Mouse (Mus musculus): Measurements from ENCODE around the gene Eml4. TPM values are rescaled to one million over a fixed set of nuclear protein-coding genes. Genes with fewer than 3 reads are reported as not detected.

The Eml4 gene
- polyA plus RNA-seq, 1 experiment from 2014 or later = 24.9 TPM

DNA sequence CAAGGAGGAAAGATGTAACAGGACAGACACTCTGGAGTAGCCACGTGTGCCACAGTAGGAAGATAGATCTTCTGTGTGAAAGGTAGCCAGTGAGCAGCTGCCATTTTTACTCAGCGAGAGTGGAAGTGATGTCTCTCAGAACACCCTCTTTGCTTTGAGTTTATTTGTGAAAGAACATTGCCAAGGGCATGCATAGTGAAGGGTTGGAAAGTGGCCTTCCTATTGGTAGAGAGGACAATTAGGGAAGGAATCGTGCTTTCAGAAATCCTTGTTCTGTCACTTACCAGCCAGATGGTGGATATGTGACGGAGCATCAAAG, 27.7 kb downstream of the Eml4 start:
- no peak for TF ChIP-seq CTCF (IDR thresholded peaks at IDR 0.05)
- ChIA-PET CTCF (interaction anchor here (0.9 to 1.4 kb wide), 2 partner anchors 22 to 102 kb away, joined by 3 to 4 read pairs; no protein-coding TSS in a partner anchor), POLR2A (no interaction called here)
- no peak for DNase-seq (ENCODE audit: low read depth, low spot score)
- in situ Hi-C loops (cut with MboI; ENCODE audit: low pct_unique_long_range_greater_than_20kb) = loop anchor here (5.0 kb wide), 1 partner anchor 106 kb away; no protein-coding TSS in a partner anchor
- no peaks in the 10 kb centered on the region for H3K27me3 ChIP-seq
- ATAC-seq = peak; percentile 37

DNA sequence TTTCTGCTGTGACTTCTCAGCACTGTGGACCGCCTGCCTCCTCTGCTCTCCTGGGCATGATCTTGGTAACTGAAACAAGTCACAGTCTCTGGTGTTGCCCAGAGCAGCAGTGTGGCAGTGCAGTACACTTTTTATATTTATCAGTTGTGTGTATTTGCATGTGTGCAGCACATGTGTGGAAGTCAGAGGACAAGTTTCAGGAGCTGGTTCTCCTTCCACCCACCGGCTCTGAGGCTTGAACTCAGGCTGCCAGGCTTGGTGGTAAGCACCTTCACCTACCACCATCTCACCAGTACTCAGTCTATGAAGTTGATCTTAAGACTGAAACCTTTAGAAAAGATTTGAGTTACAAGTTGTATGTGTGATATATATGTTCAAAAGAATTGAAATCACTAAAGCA, 28.6 kb downstream of the Eml4 start:
- ATAC-seq (no peak), DNase-seq (ENCODE audit: low read depth, low spot score) (no peak)
- H3K27me3 ChIP-seq = no peaks in the 10 kb centered on the region
- CTCF ChIA-PET = interaction anchor here (1.9 kb wide), 1 partner anchor 14 kb away, joined by 6 read pairs; no protein-coding TSS in a partner anchor
- POLR2A ChIA-PET = interaction anchor here (0.5 kb wide), 1 partner anchor 91 kb away, joined by 3 read pairs; no protein-coding TSS in a partner anchor
- no peak for TF ChIP-seq CTCF (IDR thresholded peaks at IDR 0.05)
- in situ Hi-C loops (cut with MboI; ENCODE audit: low pct_unique_long_range_greater_than_20kb) = loop anchor here (5.0 kb wide), 1 partner anchor 107 kb away; no protein-coding TSS in a partner anchor

DNA sequence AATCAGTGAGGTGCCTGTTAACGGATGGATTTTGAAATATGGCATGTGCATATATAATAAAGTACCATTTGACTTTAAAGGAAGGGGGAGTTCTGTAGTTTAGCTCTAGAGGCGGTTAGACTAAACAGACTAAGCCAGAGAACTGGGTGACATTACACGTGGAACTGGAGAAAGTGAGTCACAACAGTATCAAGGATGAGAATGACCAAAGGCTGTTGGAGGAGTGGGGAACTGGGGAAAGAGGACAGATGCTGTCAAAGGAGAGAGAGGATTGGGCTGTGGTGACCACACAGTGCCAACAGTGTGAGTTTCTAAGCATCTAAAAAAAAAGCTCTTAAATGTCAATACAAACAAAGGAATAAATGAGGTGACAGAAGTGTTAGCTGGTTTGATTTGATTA, 29.1 kb downstream of the Eml4 start:
- no peaks in the 10 kb centered on the region for H3K27me3 ChIP-seq
- POLR2A ChIA-PET = no interaction called here
- DNase-seq (ENCODE audit: low read depth, low spot score) (no peak), ATAC-seq (no peak)
- in situ Hi-C loops (cut with MboI; ENCODE audit: low pct_unique_long_range_greater_than_20kb) = loop anchor here (5.0 kb wide), 1 partner anchor 107 kb away; no protein-coding TSS in a partner anchor
- CTCF ChIA-PET = interaction anchor here (1.9 kb wide), 1 partner anchor 14 kb away, joined by 6 read pairs; no protein-coding TSS in a partner anchor
- no peak for TF ChIP-seq CTCF (IDR thresholded peaks at IDR 0.05)

DNA sequence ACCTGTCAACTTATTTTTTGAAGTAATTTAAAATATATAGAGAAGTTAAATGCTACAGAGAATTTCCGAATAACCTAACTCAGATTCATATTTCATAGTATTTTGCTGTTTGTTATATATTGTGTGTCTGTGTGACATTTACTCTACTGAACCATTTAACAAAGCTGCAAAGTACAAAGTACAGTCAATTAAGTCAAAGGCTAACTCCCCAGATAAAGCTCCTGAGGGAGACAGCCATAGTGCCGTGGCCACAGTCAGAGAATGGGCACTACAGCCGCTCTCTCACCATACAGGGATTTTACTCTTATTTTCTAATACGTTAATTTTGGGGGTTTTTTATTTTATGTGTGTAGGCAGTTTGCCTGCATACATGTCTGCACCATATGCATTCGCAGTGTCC, 32.0 kb downstream of the Eml4 start:
- no peak for TF ChIP-seq CTCF (IDR thresholded peaks at IDR 0.05)
- ChIA-PET POLR2A (interaction anchor here (0.6 kb wide), 1 partner anchor 12 kb away, joined by 3 read pairs; no protein-coding TSS in a partner anchor), CTCF (no interaction called here)
- in situ Hi-C loops (cut with MboI; ENCODE audit: low pct_unique_long_range_greater_than_20kb) = no loop called here
- ATAC-seq = no peak
- DNase-seq (ENCODE audit: low read depth, low spot score) = no peak
- H3K27me3 ChIP-seq = no peaks in the 10 kb centered on the region

DNA sequence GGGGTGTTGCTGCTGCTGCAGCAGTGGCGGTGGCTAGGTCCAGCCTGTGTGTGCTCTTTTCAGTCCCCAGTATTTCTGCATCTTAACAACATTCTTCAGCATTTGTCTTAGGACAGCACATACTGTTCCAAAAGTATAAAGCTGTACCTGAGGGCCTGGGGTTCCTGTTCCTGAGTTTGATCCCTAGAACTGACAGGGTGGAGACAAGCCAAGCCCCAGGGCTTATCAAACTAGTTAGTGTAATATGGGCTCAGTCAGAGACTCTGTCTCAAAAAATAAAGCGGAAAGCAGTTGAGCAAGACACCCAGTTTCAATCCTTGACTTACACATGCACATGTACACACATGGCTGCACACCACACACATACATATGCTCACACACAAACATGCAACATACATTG, 34.2 kb downstream of the Eml4 start:
- ChIA-PET POLR2A (no interaction called here), CTCF (no interaction called here)
- DNase-seq (ENCODE audit: low read depth, low spot score) (no peak), ATAC-seq (no peak)
- no peaks in the 10 kb centered on the region for H3K27me3 ChIP-seq
- no peak for TF ChIP-seq CTCF (IDR thresholded peaks at IDR 0.05)
- in situ Hi-C loops (cut with MboI; ENCODE audit: low pct_unique_long_range_greater_than_20kb) = no loop called here

DNA sequence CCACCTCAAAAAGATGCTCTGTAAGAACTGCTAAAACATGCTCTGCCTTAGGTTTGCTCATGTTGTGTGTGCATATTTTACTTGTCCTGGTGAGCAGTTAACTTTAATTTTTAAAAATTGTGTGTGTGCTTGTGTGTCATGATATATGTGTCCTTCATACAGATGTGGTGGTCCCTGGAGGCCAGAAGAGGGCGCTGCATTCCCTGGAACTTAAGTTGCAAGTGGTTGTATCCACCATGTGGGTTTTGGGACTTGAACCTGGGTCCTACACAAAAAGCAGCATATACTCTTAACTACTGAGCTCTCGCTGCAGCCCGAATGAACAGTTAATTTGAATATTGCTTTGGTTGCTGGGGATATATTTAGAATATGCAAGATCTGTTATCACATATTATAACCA, 36.4 kb downstream of the Eml4 start:
- no peaks in the 10 kb centered on the region for H3K27me3 ChIP-seq
- CTCF ChIA-PET = no interaction called here
- ATAC-seq (no peak), DNase-seq (ENCODE audit: low read depth, low spot score) (no peak)
- POLR2A ChIA-PET = no interaction called here
- in situ Hi-C loops (cut with MboI; ENCODE audit: low pct_unique_long_range_greater_than_20kb) = no loop called here
- peak; percentile 32 for TF ChIP-seq CTCF (IDR thresholded peaks at IDR 0.05)

DNA sequence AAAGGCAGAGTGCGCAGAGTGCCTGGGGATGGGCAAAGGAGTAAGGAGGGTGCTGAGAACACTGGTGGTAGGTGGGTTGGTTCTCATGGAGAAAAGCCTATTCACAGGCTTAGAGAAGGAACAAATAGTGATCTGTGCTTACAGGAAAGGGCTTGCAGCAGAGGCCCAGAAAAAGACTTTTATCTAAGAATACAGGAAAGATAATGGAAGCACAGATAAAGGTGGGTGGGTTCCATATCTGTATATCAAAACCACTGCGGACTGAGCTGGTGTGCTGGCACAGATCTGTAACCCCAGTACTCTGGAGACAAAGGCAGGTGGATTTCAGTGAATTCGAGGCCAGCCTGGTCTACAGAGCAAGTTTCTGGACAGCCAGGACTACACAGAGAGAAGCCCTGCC, 43.3 kb downstream of the Eml4 start:
- in situ Hi-C loops (cut with MboI; ENCODE audit: low pct_unique_long_range_greater_than_20kb) = no loop called here
- DNase-seq (ENCODE audit: low read depth, low spot score) (no peak), ATAC-seq (no peak)
- ChIA-PET CTCF (interaction anchor here (1.1 to 1.2 kb wide), 2 partner anchors 14 to 15 kb away, joined by 4 to 6 read pairs; no protein-coding TSS in a partner anchor), POLR2A (no interaction called here)
- TF ChIP-seq CTCF (IDR thresholded peaks at IDR 0.05) = no peak
- H3K27me3 ChIP-seq = no peaks in the 10 kb centered on the region

DNA sequence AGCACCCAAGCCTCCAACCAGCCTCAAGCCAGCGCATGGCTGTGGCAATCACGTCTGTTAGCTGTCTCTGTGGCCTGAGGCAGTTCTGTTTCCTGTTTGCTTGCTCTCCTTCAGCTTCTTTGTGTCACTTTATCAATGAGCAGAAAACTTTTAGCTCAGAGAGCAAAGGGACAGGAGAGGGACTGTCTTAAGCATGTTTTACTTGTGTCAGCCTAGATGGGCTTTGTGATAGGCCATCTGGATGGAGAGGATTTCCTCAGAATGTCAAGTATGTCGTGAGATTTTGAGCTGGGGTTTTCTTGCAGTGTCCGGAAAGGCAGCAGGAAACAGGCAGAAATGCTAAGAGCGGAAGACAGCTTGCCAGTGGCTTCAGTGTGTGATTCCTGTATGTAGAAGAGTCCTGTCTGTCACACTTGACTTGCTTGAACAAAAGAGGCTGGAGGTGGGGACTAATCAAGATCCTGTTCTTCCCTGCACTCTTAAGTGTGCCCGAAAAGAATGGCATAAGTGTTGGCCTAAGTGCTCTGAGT, 46.9 kb downstream of the Eml4 start:
- ChIA-PET POLR2A (no interaction called here), CTCF (interaction anchor here (1.2 kb wide), 1 partner anchor 11 kb away, joined by 3 read pairs; no protein-coding TSS in a partner anchor)
- no peaks in the 10 kb centered on the region for H3K27me3 ChIP-seq
- DNase-seq (ENCODE audit: low read depth, low spot score) = no peak
- no peak for TF ChIP-seq CTCF (IDR thresholded peaks at IDR 0.05)
- in situ Hi-C loops (cut with MboI; ENCODE audit: low pct_unique_long_range_greater_than_20kb) = no loop called here
- no peak for ATAC-seq

DNA sequence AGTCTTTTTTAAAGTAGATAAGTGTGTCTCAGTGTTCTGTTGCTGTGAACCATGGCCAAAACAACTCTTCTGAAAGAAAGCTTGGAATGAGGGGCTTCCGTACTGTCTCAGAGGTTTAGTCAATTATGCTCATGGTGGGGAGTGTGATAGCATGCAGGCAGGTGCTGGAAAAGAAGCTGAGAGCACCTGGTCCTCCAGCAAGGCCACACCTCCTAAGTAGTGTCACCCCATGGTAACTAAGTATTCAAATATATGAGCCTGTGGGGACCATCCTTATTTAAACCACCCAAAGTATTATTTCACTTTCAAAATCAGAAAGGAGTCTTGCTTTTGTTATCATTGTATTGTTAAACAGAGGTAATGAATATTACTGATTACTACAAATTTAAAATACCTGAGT, 48.0 kb downstream of the Eml4 start:
- DNase-seq (ENCODE audit: low read depth, low spot score) (no peak), ATAC-seq (no peak)
- no peak for TF ChIP-seq CTCF (IDR thresholded peaks at IDR 0.05)
- ChIA-PET POLR2A (interaction anchor here (0.5 kb wide), 1 partner anchor 584 kb away, joined by 3 read pairs; no protein-coding TSS in a partner anchor), CTCF (no interaction called here)
- in situ Hi-C loops (cut with MboI; ENCODE audit: low pct_unique_long_range_greater_than_20kb) = no loop called here
- H3K27me3 ChIP-seq = no peaks in the 10 kb centered on the region

DNA sequence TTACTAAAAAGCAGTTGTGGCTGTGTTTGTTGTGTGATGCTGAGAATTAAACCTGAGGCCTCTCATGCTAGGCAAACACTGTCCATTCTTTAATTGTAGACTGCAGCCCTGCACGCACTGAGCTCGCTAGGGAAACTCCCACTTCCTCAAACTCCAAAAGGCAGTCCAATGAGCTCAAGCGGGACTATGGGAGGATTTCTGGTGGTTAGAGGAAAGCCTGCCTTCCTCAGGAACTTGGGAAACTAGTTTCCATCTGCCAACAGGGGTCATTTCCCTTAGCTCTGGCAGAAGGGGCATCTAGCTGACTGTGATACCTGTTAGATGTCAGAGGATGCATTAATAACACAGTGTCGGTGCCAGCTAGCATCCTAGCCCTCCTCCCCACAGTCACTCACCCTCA, 79.9 kb downstream of the Eml4 start:
- no peak for ATAC-seq
- H3K27me3 ChIP-seq = no peaks in the 10 kb centered on the region
- in situ Hi-C loops (cut with MboI; ENCODE audit: low pct_unique_long_range_greater_than_20kb) = no loop called here
- POLR2A ChIA-PET = no interaction called here
- CTCF ChIA-PET = interaction anchor here (0.9 to 1.3 kb wide), 2 partner anchors 13 to 53 kb away, joined by 3 to 4 read pairs; no protein-coding TSS in a partner anchor
- no peak for TF ChIP-seq CTCF (IDR thresholded peaks at IDR 0.05)
- DNase-seq (ENCODE audit: low read depth, low spot score) = no peak

DNA sequence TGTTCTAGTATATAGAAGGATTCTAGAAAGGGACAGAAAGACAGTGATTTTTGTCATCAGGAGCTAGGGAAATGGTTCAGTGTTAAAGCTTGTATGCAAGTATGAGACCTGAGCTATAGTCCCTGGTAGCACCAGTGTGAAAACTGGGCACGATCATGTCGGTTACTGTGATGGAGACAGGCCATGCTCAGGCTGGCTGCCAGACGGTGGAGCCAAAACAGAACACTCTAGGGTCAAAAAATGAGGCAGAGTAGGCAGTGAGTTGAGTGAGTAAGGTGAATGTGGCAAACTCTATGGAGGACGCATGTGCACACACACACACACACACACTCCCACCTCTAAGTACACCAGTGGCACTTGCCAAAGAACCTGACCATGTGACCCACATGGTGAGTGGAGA, 92.7 kb downstream of the Eml4 start:
- ChIA-PET CTCF (interaction anchor here (0.9 to 1.2 kb wide), 4 partner anchors 10 to 172 kb away, joined by 3 to 4 read pairs (median 4); no protein-coding TSS in a partner anchor), POLR2A (interaction anchor here (0.6 kb wide), 1 partner anchor 334 kb away, joined by 3 read pairs; no protein-coding TSS in a partner anchor)
- DNase-seq (ENCODE audit: low read depth, low spot score) (no peak), ATAC-seq (no peak)
- in situ Hi-C loops (cut with MboI; ENCODE audit: low pct_unique_long_range_greater_than_20kb) = no loop called here
- no peaks in the 10 kb centered on the region for H3K27me3 ChIP-seq
- no peak for TF ChIP-seq CTCF (IDR thresholded peaks at IDR 0.05)

All from Patski (cell line).